Mouse (Mus musculus): Measurements from ENCODE around the gene Mapk6. TPM values are rescaled to one million over a fixed set of nuclear protein-coding genes. Genes with fewer than 3 reads are reported as not detected.

The Mapk6 gene
- polyA plus RNA-seq, 1 experiment from 2014 or later: 28.0 TPM

GRCm38 (mm10) chr9:75322099-75322885 lies 87.5 kb downstream of the Mapk6 start:
- H3K4me2 ChIP-seq (replicated peaks; ENCODE audit: low read depth, low read length): no peak overlapping the region
- no peaks in the 10 kb centered on the region for H3K9me3 ChIP-seq (ENCODE audit: low read length)
- H3K4me1 ChIP-seq (ENCODE audit: insufficient read depth, low read depth, low read length): no peaks in the 10 kb centered on the region
- H3K4me3 ChIP-seq (ENCODE audit: low read depth, low read length): no peak overlapping the region
- no peak overlapping the region for H3K9ac ChIP-seq (replicated peaks; ENCODE audit: low read depth)
- TF ChIP-seq EP300 (IDR thresholded peaks at IDR 0.05) (no peak), CTCF (IDR thresholded peaks at IDR 0.05) (no peak)
- DNase-seq (ENCODE audit: low spot score): no peak
- H3K27me3 ChIP-seq (replicated peaks; ENCODE audit: insufficient read depth, low read length): no peaks in the 10 kb centered on the region
- 65% methylated on average over 13 of the region's 13 CpGs for WGBS
- no peak overlapping the region for H3K27ac ChIP-seq (ENCODE audit: low read length)
- no peaks in the 10 kb centered on the region; the same call in 1 of the 2 replicates for H3K36me3 ChIP-seq (ENCODE audit: insufficient read depth, low read length)
- ATAC-seq: no peak

- H3K27ac ChIP-seq (ENCODE audit: low read length): no peak overlapping the region
- no peaks in the 10 kb centered on the region for H3K4me1 ChIP-seq (ENCODE audit: insufficient read depth, low read depth, low read length)
- no peak overlapping the region for H3K9ac ChIP-seq (replicated peaks; ENCODE audit: low read depth)
- TF ChIP-seq EP300 (IDR thresholded peaks at IDR 0.05) (no peak), CTCF (IDR thresholded peaks at IDR 0.05) (peak; percentile 33; the same call in 1 of the 2 replicates)
- no peaks in the 10 kb centered on the region for H3K36me3 ChIP-seq (ENCODE audit: insufficient read depth, low read length)
- H3K27me3 ChIP-seq (replicated peaks; ENCODE audit: insufficient read depth, low read length): no peaks in the 10 kb centered on the region
- H3K4me2 ChIP-seq (replicated peaks; ENCODE audit: low read depth, low read length): no peak overlapping the region
- DNase-seq (ENCODE audit: low spot score): no peak
- H3K9me3 ChIP-seq (ENCODE audit: low read length): no peaks in the 10 kb centered on the region
- WGBS: 82% methylated on average over 3 of the region's 3 CpGs
- H3K4me3 ChIP-seq (ENCODE audit: low read depth, low read length): no peak overlapping the region
- no peak for ATAC-seq
Observed at GRCm38 (mm10) chr9:75319365-75319764, 90.4 kb downstream of the Mapk6 start.

Other genes starting within 250 kb of the Mapk6 start
- 35.0 and 39.2 TPM in 2 replicates for gene Myo5c, start 178.0 kb downstream of the Mapk6 start, polyA plus RNA-seq (2015; fragmentation: Nextera tagmentation; extraction: Ambion mirVana)
- gene Gnb5, start 103.7 kb downstream of the Mapk6 start, polyA plus RNA-seq (2015; fragmentation: Nextera tagmentation; extraction: Ambion mirVana): 10.7 and 11.5 TPM in 2 replicates
- gene Bcl2l10, start 62.2 kb downstream of the Mapk6 start, polyA plus RNA-seq (2015; fragmentation: Nextera tagmentation; extraction: Ambion mirVana): 0.11 and 0.13 TPM in 2 replicates
- gene Leo1, start 31.5 kb upstream of the Mapk6 start, polyA plus RNA-seq (2015; fragmentation: Nextera tagmentation; extraction: Ambion mirVana): 17.0 and 19.3 TPM in 2 replicates
- gene Tmod3, start 149.7 kb upstream of the Mapk6 start, polyA plus RNA-seq (2015; fragmentation: Nextera tagmentation; extraction: Ambion mirVana): 183 and 213 TPM in 2 replicates
- gene Tmod2, start 201.3 kb upstream of the Mapk6 start, polyA plus RNA-seq (2015; fragmentation: Nextera tagmentation; extraction: Ambion mirVana): 10.6 and 11.3 TPM in 2 replicates
- 26.1 and 29.9 TPM in 2 replicates for gene Lysmd2, start 215.7 kb upstream of the Mapk6 start, polyA plus RNA-seq (2015; fragmentation: Nextera tagmentation; extraction: Ambion mirVana)